In the genomic region with DNA sequence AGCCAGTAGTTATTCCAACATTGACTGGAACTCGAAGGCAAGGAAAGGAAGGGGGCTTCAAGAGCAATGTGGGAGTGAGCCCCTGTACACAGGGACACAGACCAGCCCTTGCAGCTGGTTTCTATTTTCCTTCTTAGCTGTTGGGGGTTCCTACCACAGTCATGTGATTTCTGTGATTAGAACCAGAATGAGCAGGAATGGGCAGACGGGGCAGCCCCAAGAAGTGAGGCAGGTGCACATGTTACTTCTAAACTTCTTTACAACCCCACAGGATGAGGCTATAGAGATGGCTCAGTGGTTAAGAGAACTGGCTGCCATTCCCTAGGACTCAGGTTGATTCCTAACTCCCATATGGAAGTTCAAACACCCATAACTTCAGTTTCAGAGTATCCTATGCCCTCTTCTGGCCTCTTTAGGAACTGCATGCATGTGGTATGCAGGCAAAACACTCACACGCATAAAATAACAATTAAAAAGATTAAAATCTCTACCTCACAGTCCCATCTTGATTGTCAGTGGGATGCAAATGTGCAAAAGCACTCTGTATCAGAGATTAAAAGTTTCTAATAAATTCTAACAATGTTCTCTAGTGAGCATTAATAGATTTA, we compare ENCODE assay signal across 8 mouse cellular contexts.
DNase-seq lines count a peak whose midpoint lies in the region; ATAC-seq and TF ChIP-seq lines count a peak whose summit lies in the region.

No protein-coding gene starts in this region.

- no peak for TF ChIP-seq POLR2A in heart, adult 2 months (IDR thresholded peaks at IDR 0.05; ENCODE audit: insufficient read depth, low read depth, low read length)

- H3K9me3 ChIP-seq in midbrain, postnatal 0 days (ENCODE audit: low read length) = no peaks in the 10 kb centered on the region
- H3K9me3 ChIP-seq in midbrain, embryonic 13.5 days = no peaks in the 10 kb centered on the region

- H3K36me3 ChIP-seq in heart, adult 2 months (ENCODE audit: control insufficient read depth, insufficient read depth, low read length) = no peaks in the 10 kb centered on the region
- H3K36me3 ChIP-seq in midbrain, postnatal 0 days (ENCODE audit: insufficient read depth, low read length) = no peaks in the 10 kb centered on the region
- no peaks in the 10 kb centered on the region for H3K36me3 ChIP-seq in midbrain, embryonic 13.5 days

- H3K27ac ChIP-seq in heart, adult 2 months = no peak overlapping the region
- H3K27ac ChIP-seq in midbrain, postnatal 0 days (ENCODE audit: low read depth, low read length) = no peak overlapping the region
- H3K27ac ChIP-seq in midbrain, embryonic 13.5 days = no peak overlapping the region

- ATAC-seq in midbrain, postnatal 0 days (ENCODE audit: low FRiP score) = no peak
- ATAC-seq in midbrain, embryonic 13.5 days = no peak

- no peak overlapping the region for H3K9ac ChIP-seq in heart, adult 2 months (ENCODE audit: low read depth, low read length)
- no peak overlapping the region for H3K9ac ChIP-seq in midbrain, postnatal 0 days (replicated peaks; ENCODE audit: low read length, poor library complexity, severe bottlenecking)
- H3K9ac ChIP-seq in midbrain, embryonic 13.5 days (replicated peaks) = no peak overlapping the region

- TF ChIP-seq EP300 in heart, adult 2 months (IDR thresholded peaks at IDR 0.05; ENCODE audit: insufficient read depth, low read depth, low read length) = no peak

- intact Hi-C loops in heart, adult 2 months (cut with DNase I) = loop anchor here (10.0 kb wide), 2 partner anchors 127 to 457 kb away; partner anchors contain the start of genes Bod1 and Nsg2

- no peak for DNase-seq in heart, adult 2 months
- DNase-seq in heart, adult 9 months (ENCODE audit: low spot score in 2 of 2) = no peak
- DNase-seq in midbrain, postnatal 0 days (ENCODE audit: low spot score) = no peak
- DNase-seq in embryo, embryonic 11 days = peak; percentile 41
- no peak for DNase-seq in urinary bladder, postnatal 14 days (ENCODE audit: low spot score)
- DNase-seq in ovary, postnatal 36 days (ENCODE audit: low spot score) = no peak
- no peak for DNase-seq in left cerebral cortex, adult 9 months (ENCODE audit: low spot score in 2 of 2)

- no peaks in the 10 kb centered on the region for H3K79me2 ChIP-seq in heart, adult 2 months (replicated peaks; ENCODE audit: control insufficient read depth, insufficient read depth, low read length)

- 77% methylated on average over 3 of the region's 3 CpGs for WGBS in heart, adult 2 months
- WGBS in midbrain, postnatal 0 days = 83% methylated on average over 3 of the region's 3 CpGs
- 81% methylated on average over 3 of the region's 3 CpGs for WGBS in midbrain, embryonic 13.5 days

- H3K4me2 ChIP-seq in midbrain, postnatal 0 days (ENCODE audit: low read depth, low read length, poor library complexity, severe bottlenecking) = no peak overlapping the region
- H3K4me2 ChIP-seq in midbrain, embryonic 13.5 days (replicated peaks) = no peak overlapping the region

- TF ChIP-seq CTCF in heart, adult 2 months (IDR thresholded peaks at IDR 0.05) = peak; percentile 73
- peak; percentile 68 for TF ChIP-seq CTCF in midbrain, postnatal 0 days (IDR thresholded peaks at IDR 0.05)

- H3K27me3 ChIP-seq in heart, adult 2 months (ENCODE audit: control insufficient read depth, insufficient read depth, low read length) = no peaks in the 10 kb centered on the region
- no peaks in the 10 kb centered on the region for H3K27me3 ChIP-seq in midbrain, postnatal 0 days (ENCODE audit: insufficient read depth, low read length)
- H3K27me3 ChIP-seq in midbrain, embryonic 13.5 days = no peaks in the 10 kb centered on the region

- no peaks in the 10 kb centered on the region for H3K4me1 ChIP-seq in heart, adult 2 months (ENCODE audit: control insufficient read depth, insufficient read depth, low read length)
- 0 out of 2 replicates have a peak, but pooled peaks cover 3% of the 10 kb centered on the region for H3K4me1 ChIP-seq in midbrain, postnatal 0 days (ENCODE audit: insufficient read depth, low read length)
- H3K4me1 ChIP-seq in midbrain, embryonic 13.5 days (replicated peaks) = peaks cover 6% of the 10 kb centered on the region; the same call in 1 of the 2 replicates

- no peak overlapping the region for H3K4me3 ChIP-seq in heart, adult 2 months
- no peak overlapping the region for H3K4me3 ChIP-seq in midbrain, postnatal 0 days (ENCODE audit: low read depth, low read length)
- no peak overlapping the region for H3K4me3 ChIP-seq in midbrain, embryonic 13.5 days (replicated peaks)
